Mouse (Mus musculus) layer of hippocampus, adult 2 months (tissue): Measurements from ENCODE around the gene Syn2. TPM values are rescaled to one million over a fixed set of nuclear protein-coding genes. Genes with fewer than 3 reads are reported as not detected.

Experiments
- DNase-seq, 2 experiments: peaks; one replicate each; pipeline ENCODE4 v3.0.0; 2022; ENCODE audit warnings: low spot score in 2 of 2
- H3K27ac ChIP-seq: fragments of 200-600 bp; 2 replicates; pipeline ENCODE4 v1.8.1; 2022
- H3K4me3 ChIP-seq: fragments of 200-600 bp; 2 replicates; pipeline ENCODE4 v1.8.1; 2022; ENCODE audit warnings: mild to moderate bottlenecking
- CTCF ChIP-seq: fragments of 200-600 bp; conservative IDR thresholded peaks from 2 replicates; pipeline ENCODE4 v1.8.1; 2022; ENCODE audit warnings: antibody characterized with exemption, mild to moderate bottlenecking, moderate library complexity
- total RNA-seq, 2 experiments: library from RNA; stranded (reverse); gene quantifications; 2 replicates each; pipeline ENCODE4 v1.2.3; 2021

Syn2 gene
- total RNA-seq, 2 experiments from 2014 or later = 564 to 608 TPM

DNA sequence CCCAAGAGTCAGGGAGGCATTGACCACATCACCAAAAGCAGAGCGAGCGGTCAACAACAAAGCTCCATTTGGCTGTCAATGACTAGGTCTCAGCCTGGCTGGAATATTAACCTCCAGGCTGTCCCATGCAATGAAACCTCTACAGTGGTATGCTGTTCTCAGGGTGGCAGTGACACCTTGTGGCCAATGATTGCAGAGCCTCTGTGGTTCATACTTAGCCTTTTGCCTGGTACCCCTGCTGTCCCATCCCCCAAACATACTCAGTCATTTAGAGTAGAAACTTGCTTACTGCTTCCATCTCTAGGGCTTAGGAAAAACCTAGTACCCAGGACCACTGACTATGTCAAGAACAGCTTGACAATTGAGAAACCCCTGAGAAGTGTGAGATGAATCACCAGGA lies 133.2 kb downstream of the Syn2 start:
- no peak overlapping the region for H3K4me3 ChIP-seq
- TF ChIP-seq CTCF = peak; percentile 94
- peak; percentile 68 to 75 for DNase-seq
- H3K27ac ChIP-seq = 0 out of 2 replicates have a peak overlapping the region, but pooled peaks have one; percentile 0

DNA sequence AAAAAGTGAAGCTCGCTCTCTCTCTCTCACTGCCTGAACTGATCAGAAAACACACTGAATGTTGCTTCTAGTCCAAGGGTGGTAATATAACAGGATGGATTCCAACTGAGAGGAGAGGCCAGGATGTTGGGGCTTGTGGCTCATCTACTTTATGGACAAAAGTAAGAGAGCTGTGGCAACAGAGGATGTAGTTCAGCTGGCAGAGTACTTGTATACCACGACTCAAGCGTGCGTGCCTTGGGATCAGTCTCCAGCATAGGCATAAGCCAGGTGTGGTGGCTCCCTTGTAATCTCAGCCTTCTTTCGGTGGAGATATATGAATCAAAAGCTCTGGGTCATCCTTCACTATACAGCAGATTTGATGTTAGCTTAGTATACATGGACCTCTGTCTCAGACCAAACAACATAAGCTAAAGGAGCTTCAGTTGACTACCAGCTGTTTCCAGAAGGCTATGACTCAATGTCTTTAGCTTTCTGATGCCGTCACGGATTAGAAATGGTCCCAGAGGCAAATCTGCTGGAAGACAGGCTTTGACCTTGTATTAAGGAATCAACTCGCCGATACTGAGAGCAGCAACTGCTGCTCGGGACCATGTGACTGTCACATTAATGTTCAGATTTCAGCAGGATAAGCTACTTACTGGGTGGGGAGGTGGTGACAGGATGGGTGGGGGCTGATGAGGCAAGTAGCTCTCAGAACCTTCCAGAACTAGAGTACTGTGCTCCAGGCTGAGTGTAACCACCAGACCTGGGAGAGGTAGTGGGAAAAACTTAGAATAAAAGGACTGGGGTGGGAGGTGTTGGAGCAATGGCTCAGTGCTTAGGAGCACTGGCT lies 134.1 kb downstream of the Syn2 start:
- DNase-seq = no peak
- H3K27ac ChIP-seq = no peak overlapping the region
- no peak for TF ChIP-seq CTCF
- H3K4me3 ChIP-seq = no peak overlapping the region

DNA sequence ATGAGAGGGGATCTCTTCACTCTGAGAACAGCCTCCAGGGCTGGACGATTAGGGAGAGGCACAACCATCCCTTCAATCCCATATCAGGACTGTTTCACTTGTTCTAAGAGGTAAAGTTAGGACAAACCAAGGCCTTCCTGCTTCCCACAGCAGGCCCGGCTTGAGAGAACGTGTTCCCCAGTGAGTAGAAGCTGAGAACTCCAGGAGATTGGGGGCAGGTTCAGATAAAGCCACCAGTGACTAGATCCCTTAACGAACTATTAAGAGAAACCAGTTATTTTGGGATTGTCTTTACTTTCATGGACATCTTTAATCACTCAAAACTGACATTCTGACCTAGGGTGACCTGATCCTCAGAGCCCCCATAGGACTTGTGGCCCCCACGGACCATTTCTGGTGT lies 134.9 kb downstream of the Syn2 start:
- no peak for TF ChIP-seq CTCF
- no peak overlapping the region for H3K4me3 ChIP-seq

DNA sequence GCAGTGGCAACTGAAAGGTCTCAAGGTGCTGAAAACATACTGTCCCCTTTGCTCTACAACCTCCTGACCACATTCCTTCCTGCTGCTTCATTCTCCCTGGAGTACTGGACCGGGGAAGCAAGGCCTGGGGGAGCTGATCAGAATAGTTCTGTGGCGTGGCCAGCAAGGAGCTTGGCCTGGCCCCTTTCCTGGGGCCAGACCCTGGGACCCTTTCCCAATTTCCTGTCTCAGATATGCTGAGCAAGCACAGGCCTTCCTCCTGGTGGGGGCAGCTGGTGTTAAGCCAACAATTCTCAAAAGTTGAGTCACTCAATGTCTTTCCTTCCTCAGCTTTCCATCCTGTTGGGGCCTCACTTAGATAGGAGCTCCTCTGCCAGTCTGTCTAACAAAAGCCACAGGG lies 135.4 kb downstream of the Syn2 start:
- Histone ChIP-seq H3K4me3 (no peak overlapping the region), H3K27ac (no peak overlapping the region)
- no peak for DNase-seq

More for the DNA sequence above, 134.9 kb downstream of the Syn2 start:
- no peak for DNase-seq
- no peak overlapping the region for H3K27ac ChIP-seq

DNA sequence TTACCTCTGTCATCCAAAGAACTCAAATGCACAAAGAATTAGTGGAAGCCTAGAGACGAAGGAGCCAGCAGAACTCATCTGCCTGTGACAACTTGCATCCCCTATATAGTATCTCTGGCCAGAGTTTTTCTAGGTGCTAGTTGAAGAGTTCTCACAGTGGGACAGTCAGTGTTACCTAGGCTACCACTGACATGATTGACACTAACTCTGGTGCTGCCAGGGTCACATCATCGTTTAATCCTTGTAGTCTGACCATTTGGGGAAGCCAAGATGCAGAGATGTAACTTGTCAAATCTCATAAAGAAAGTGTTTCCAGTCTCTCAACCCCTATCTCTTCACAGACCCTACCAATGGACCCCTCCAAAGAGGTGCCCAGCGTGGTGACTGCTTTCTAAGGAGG lies 136.6 kb downstream of the Syn2 start:
- no peak for DNase-seq
- no peak overlapping the region for H3K27ac ChIP-seq
- TF ChIP-seq CTCF = no peak
- H3K4me3 ChIP-seq = no peak overlapping the region

More for the DNA sequence above, 135.4 kb downstream of the Syn2 start:
- TF ChIP-seq CTCF = no peak

DNA sequence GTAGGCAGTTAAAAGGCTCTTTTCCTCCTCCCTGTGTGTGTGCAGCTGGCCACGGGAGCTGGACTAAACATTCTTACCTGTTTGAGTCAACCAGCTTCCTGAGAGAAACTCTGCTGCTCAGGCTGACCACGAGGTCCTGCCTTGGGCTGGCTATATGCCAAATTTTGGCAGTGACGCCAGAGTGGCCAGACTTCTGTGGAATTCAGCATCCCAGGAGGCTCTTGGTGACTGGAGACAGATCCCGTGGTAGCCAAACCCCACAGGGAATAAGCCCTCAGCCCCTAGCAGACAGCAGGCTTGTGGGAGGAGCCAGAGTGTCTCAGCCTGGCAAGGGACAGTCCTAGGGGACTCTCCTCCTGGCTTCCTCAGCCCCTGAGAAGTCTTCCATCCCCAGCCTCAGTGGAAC lies 137.2 kb downstream of the Syn2 start:
- no peak for DNase-seq
- no peak for TF ChIP-seq CTCF
- Histone ChIP-seq H3K27ac (peak overlapping the region; percentile 47; the same call in 1 of the 2 replicates), H3K4me3 (no peak overlapping the region)

DNA sequence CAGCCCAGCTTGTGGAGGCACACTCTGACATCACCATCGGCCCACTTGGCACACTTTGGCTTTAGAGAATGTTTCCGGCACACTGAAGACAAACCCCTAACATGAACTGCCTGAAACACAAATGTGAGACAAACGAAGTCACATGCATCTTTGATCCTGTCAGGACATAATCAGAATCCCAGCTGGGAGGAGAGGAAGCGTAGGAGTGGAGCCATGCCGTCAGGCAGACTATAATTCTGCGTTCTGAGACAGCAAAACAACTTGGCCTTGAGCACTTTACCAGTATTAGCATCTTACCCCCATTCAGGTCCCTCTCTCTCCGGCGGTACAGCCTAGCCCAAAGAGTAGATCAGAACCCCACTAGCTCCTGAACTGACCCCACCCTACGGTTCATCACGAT lies 138.6 kb downstream of the Syn2 start:
- H3K27ac ChIP-seq = peak overlapping the region; percentile 47; the same call in 1 of the 2 replicates
- TF ChIP-seq CTCF = no peak
- DNase-seq = no peak
- no peak overlapping the region for H3K4me3 ChIP-seq

DNA sequence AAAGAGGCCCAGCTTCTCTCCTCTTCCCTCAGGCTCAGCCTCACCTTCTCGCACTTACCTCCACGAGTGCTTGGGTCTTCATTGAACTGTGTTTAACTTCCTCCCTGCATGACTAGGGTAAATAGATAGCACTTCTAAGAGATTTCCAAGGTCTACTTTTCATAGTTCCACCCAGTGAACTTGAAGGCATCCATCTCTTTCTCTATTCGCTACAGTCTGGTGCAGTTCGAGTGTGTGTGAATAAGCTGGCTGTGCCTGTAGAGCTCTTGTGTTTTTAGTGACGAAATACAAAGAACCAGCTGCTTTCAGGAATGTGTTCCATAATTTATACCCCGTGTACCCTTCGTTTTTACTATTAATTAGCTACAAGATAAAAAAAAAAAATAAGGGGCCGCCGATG lies 140.0 kb downstream of the Syn2 start:
- DNase-seq = no peak
- Histone ChIP-seq H3K27ac (peak overlapping the region; percentile 55), H3K4me3 (no peak overlapping the region)
- no peak for TF ChIP-seq CTCF

DNA sequence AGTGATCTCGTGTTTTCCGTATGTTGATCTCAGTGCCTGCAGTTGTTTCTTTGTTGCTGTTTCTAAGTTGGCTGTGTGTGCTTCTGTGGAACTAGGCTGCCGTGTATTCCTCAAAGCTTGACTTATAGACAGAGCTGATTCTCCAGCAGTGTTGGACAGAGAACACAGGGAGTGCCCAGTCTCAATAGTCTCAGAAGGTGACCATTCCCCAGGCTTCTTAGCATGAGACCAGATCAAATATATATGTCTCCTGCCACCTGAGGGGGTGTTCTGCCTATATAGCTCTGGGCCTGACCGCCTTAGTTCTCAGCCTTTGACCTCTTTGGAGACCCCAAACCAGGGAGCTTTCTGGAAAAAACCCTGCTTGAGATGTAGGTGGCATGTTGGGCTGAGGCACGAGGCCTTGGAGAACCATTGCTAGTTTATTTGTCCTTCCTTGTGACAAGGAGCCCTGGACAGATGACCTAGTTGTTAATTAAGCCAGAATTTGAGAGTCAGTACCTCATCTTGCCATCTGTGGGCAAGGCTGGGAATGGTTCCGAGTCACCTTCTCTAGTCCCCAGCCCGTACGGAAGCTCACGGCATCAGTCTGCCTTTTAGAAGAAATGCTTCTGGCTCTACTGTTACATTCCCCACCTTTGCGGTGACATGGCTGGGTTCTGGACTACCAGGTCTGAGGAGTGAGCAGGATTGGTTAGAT lies 140.6 kb downstream of the Syn2 start:
- TF ChIP-seq CTCF = no peak

DNA sequence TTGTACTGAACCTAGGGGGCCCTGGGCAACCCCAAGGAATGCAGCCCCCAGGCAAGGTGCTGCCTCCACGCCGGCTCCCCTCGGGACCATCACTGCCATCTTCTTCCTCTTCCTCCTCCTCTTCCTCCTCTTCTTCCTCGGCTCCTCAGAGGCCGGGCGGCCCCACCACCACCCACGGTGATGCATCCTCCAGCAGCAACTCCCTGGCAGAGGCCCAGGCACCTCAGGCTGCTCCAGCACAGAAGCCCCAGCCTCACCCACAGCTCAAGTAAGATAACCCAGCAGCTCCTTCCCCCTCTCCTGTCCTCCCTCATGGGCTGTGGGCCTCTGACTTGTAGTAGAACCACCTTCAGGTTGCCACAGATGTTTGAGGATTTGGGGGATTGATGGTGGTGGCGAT lies 143.4 kb downstream of the Syn2 start:
- no peak overlapping the region; the same call in 1 of the 2 replicates for H3K27ac ChIP-seq
- no peak for TF ChIP-seq CTCF

More for the DNA sequence above, 140.6 kb downstream of the Syn2 start:
- DNase-seq = no peak
- H3K4me3 ChIP-seq = no peak overlapping the region
- no peak overlapping the region for H3K27ac ChIP-seq

DNA sequence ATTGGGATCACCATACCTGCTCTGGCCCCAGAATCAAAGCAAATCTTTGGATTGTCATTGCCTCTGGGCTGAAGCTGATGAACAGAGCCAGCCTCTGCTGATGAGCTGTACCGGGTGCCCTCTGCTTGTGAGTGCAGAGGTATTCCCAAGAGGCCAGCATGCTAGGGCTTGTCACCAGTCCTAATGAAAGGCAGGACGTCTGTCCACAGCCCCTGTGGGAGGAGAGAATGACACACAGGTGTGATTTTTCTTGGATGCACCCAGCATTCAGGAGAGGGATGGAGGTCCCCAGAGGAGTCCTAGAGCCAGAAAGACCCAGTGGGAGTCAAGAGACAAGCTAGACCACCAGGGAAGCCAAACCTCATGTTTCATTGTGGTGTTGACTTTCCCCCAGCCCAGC lies 144.9 kb downstream of the Syn2 start:
- H3K27ac ChIP-seq = no peak overlapping the region
- TF ChIP-seq CTCF = no peak
- DNase-seq = no peak
- no peak overlapping the region for H3K4me3 ChIP-seq

More for the DNA sequence above, 143.4 kb downstream of the Syn2 start:
- no peak for DNase-seq
- H3K4me3 ChIP-seq = no peak overlapping the region

DNA sequence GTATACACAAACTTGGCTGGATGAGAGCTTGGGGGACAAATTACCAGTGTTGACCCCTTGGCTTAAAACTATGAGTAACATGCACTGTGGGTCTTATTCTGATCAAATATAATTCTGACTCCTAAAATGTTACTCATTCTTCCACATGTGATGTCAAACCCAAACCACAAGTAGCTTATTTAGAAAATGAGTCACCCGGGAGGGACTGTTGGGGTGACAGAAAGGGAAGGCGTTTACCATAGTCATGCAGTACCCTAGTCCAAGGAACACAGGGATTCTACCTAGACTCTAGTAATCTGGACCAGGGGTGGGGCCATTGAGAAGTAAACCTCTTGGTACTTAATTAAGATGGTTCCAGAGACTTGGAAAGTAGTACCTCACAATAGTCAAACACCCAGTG lies 149.5 kb downstream of the Syn2 start:
- no peak overlapping the region for H3K27ac ChIP-seq
- H3K4me3 ChIP-seq = no peak overlapping the region
- no peak for DNase-seq
- TF ChIP-seq CTCF = no peak

DNA sequence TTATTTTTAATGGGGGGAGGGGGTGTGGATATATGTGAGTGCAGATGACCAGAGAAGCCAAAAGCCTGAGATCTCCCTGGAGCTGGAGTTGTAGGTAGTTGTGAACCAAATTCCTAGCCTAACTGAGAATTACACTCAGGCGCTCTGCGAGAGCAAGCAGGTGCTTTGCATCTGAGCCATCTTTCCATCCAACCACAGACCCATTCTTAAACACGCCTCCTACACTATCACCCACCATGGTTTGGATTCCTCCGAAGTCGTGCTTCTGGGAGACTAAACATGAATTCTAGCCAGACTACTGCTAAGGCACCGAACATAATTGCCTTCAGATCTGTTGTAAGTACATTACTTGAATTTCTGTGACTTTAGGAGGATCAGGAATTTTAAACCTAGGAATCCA lies 151.7 kb downstream of the Syn2 start:
- TF ChIP-seq CTCF = no peak
- peak in 1 of 2 experiments; percentile 57 for DNase-seq
- H3K4me3 ChIP-seq = no peak overlapping the region
- no peak overlapping the region for H3K27ac ChIP-seq

DNA sequence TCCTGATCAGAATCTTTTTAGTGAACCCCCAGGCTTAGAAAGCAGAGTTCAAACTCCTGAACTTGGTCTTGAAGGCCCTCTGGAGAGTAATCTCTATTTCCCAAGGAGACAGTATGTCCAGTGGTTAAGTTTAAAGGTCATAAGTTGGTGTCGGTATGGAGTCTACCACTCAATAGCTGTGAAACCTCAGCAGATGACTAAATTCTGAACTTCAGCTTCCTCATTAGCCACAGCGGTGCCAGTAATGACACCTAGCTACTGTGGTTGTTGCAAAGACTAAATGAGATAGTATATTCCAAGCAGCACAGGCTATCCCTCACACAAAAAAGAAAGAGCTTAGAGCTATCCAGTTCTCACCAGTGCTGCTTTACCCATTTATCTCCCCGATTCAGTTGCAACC lies 153.5 kb downstream of the Syn2 start:
- TF ChIP-seq CTCF = no peak
- H3K4me3 ChIP-seq = no peak overlapping the region
- H3K27ac ChIP-seq = no peak overlapping the region
- DNase-seq = no peak
